Mouse (Mus musculus) heart, postnatal 0 days (tissue): ENCODE data around the gene Zfp867.

Source experiments
- CTCF ChIP-seq: IDR thresholded peaks from 2 replicates; pipeline ENCODE4 v1.5.1; 2016; ENCODE audit warnings: antibody characterized with exemption, control low read depth, low read depth
- EP300 ChIP-seq: IDR thresholded peaks from 2 replicates; pipeline ENCODE4 v1.6.1; 2016; ENCODE audit warnings: antibody characterized with exemption, low read depth

DNA sequence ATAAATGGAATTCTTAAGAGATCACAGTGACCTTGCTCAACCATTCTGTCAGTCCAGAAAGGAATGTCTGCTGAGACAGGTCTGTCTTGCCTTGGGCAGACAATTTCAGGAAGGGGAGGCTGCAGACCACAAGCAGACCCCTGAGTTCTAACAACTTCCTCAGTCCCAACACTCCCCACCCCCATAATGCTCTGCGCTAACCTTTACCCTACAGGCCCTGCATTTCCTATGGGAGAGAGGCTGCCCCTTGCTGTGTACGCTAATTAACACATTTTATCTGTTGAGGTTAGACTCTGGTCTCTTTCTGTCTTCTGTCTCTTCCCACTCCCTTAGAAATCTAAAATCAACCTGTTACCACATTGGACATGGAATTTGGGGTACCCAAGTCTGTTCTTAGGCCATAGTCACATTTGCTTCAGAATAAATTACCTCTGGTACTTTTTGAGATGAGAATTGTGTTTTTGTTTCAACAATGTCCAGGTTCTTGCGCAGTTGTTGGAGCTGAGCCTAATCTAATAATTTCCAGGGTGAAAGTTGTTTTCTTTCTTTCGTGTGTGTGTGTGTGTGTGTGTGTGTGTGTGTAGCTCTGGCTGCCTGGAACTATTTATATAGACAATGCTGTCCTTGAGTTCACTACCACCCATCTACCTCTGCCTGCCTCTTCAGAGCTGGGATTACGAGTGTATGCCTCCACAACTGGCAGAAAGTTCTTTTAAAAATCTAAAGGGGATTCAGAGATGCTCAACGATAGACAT lies 47.6 kb upstream of the Zfp867 start:
- TF ChIP-seq EP300 (no peak), CTCF (no peak)
